Mouse (Mus musculus): ENCODE measurements at regions not wholly inside any gene's neighbourhood (a gene's known extent, or its start where the extent isn't known, plus 50 kb on each side); places are given as distances from the start of the nearest gene placed in this dataset.
A peak's percentile ranks its signal among the peaks of the same experiment; 100 is the strongest.

GRCm38 (mm10) chr8:35276460-35276859 lies 489.1 kb upstream of the Gm19410 start:
- intact Hi-C loops (cut with DNase I): no loop called here
- no peak for DNase-seq (ENCODE audit: extremely low spot score in 1 of 2, low spot score in 2 of 2)

DNA sequence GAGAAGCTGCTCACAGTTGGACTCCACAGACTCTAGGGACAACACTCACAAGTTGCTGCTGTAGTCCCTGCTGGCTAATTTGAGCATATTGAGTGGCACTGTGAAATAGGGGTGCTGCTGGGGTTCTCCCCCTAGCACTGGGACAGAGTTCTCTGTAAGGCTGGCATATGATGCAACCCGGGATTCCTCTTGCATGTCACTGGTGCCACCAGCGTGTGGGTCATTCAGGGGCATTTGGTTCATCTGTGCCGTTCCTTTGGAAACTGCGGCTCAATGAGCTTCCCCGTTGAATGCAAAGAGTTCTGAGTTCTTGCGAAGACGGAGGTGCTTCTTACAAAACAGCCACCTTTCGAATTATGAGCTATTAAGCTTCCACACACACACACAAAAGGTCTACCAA lies 486.6 kb upstream of the Gm19410 start:
- DNase-seq (ENCODE audit: extremely low spot score in 1 of 2, low spot score in 2 of 2): no peak
- intact Hi-C loops (cut with DNase I): no loop called here

DNA sequence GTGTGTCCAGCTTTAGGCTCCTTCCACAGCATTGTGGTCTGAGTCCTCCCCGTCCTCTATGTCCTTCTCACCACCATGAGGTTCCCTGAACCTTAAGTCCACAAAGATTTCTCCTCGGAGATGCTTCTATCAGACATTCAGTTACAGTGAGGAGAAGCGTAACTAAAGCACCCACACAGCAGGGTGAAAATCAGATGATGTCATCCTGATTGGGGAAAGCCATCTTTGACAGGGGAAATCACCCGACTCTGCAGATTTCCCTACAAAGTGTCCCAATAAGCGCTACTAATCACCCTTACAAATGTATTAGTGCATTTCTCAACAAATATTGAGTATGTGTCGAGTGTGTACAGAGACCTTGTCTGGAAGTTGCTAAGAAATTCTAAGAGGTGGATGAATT lies 484.8 kb upstream of the Gm19410 start:
- intact Hi-C loops (cut with DNase I): no loop called here
- no peak for DNase-seq (ENCODE audit: extremely low spot score in 1 of 2, low spot score in 2 of 2)

DNA sequence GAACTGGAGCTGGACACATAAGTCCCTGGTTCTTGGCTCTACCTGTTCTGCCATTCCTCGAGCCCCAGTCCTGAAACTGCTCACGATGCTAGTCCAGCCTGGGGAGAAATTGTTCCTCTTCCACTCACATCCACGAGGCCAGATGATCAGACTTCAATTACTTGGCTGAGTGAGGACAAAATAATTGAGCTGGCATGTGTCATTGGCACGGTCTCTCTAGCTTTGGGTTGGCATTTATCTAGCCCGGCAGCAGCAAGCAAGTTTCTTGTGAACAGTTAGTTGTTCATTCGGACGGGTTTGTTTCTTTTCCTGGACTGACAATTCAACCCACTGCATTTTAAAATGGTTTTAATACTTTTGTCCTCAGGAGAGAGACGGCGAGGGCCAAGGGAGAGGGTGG lies 482.2 kb upstream of the Gm19410 start:
- no peak for DNase-seq (ENCODE audit: extremely low spot score in 1 of 2, low spot score in 2 of 2)
- intact Hi-C loops (cut with DNase I): no loop called here

DNA sequence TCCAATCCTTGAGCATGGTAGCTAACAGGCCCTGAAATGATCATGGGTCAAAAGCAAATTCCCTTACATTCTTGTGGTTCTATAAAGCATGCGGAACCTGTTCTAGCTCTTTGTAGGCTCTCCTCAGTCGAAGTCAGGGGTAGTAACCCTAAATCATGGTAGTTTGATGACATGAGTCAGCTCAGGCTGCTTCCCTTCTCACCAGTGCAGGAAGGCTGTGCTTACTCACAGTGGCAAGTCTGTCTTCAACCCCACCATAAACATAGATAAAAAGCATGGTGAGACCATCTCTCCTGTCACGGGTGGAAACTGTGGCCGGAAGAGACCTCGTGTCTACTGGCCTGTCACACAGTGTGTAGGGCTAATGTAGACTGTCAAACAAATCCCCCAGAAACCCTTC lies 476.6 kb upstream of the Gm19410 start:
- intact Hi-C loops (cut with DNase I): no loop called here
- no peak for DNase-seq (ENCODE audit: extremely low spot score in 1 of 2, low spot score in 2 of 2)

DNA sequence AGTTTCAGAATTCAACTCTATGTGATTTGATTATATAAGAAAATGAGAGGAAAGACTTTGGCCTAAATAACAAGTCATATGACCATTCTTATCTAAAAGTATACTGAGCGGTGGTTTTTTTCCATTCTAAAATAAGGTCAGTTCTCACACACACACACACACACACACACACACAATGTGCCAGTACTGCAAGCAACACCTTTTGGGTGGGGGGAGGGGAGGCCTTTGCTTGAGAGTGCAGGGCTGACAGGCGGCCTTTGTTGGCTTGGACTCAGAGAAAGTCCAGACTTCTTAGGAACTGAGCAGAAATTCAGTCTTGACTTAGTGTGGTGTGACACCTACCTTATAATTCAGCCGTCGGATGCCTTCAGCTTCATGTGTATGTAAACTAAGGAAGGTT lies 475.6 kb upstream of the Gm19410 start:
- intact Hi-C loops (cut with DNase I): no loop called here
- no peak for DNase-seq (ENCODE audit: extremely low spot score in 1 of 2, low spot score in 2 of 2)

GRCm38 (mm10) chr8:35293437-35294126 lies 472.0 kb upstream of the Gm19410 start:
- DNase-seq (ENCODE audit: extremely low spot score in 1 of 2, low spot score in 2 of 2): no peak

GRCm38 (mm10) chr8:35296936-35297335 lies 468.7 kb upstream of the Gm19410 start:
- intact Hi-C loops (cut with DNase I): no loop called here
- no peak for DNase-seq (ENCODE audit: extremely low spot score in 1 of 2, low spot score in 2 of 2)

More at GRCm38 (mm10) chr8:35293437-35294126, 472.0 kb upstream of the Gm19410 start:
- intact Hi-C loops (cut with DNase I): no loop called here

DNA sequence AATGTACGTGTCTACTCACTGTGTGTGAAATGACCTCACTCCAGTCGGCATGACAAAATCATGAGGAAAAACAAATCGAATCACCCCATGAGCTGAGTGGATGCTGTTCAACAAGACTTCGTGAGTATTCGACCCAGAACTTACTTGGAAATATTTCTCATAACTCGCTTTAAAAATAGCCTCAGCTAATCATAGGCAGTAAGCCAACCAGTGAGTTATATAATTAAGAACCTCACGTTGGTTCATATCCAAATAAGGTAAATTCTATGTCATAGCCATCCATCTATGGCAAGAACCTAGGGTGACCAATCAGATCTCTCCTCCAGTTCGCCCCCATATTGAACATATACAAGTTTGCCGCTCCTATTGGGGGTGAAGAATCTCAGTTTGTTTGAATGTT lies 466.5 kb upstream of the Gm19410 start:
- no peak for DNase-seq (ENCODE audit: extremely low spot score in 1 of 2, low spot score in 2 of 2)
- intact Hi-C loops (cut with DNase I): no loop called here

GRCm38 (mm10) chr8:35300359-35300758 lies 465.2 kb upstream of the Gm19410 start:
- DNase-seq (ENCODE audit: extremely low spot score in 1 of 2, low spot score in 2 of 2): no peak
- intact Hi-C loops (cut with DNase I): no loop called here

- intact Hi-C loops (cut with DNase I): no loop called here
These were observed 464.6 kb upstream of the Gm19410 start for GRCm38 (mm10) chr8:35300881-35301521.

GRCm38 (mm10) chr8:35302856-35303255 lies 462.7 kb upstream of the Gm19410 start:
- intact Hi-C loops (cut with DNase I): no loop called here
- no peak for DNase-seq (ENCODE audit: extremely low spot score in 1 of 2, low spot score in 2 of 2)

More at GRCm38 (mm10) chr8:35300881-35301521, 464.6 kb upstream of the Gm19410 start:
- peak in 1 of 2 experiments; percentile 48 for DNase-seq (ENCODE audit: extremely low spot score in 1 of 2, low spot score in 2 of 2)

- intact Hi-C loops (cut with DNase I): no loop called here
- DNase-seq (ENCODE audit: extremely low spot score in 1 of 2, low spot score in 2 of 2): no peak
These were observed 444.2 kb upstream of the Gm19410 start for GRCm38 (mm10) chr8:35321270-35321865.

- intact Hi-C loops (cut with DNase I): no loop called here
- no peak for DNase-seq (ENCODE audit: extremely low spot score in 1 of 2, low spot score in 2 of 2)
These were observed 442.2 kb upstream of the Gm19410 start for GRCm38 (mm10) chr8:35323180-35323975.

All from left cerebral cortex, postnatal 10 days (tissue).